Mouse (Mus musculus): ENCODE results near the gene Llgl1. TPM values are rescaled to one million over a fixed set of nuclear protein-coding genes. Genes with fewer than 3 reads are reported as not detected.

The Llgl1 gene
- total RNA-seq (2021), result 10 to 100 TPM; 43.0 to 43.3 TPM
- long read RNA-seq, experiment 1, full-length matches to known transcripts, result 13 of 50 reads
- long read RNA-seq, experiment 1, partial matches to known transcripts, result 12 of 50 reads
- long read RNA-seq, experiment 1, other reads (novel, unspliced or antisense), result 25 of 50 reads
- long read RNA-seq, experiment 2, full-length matches to known transcripts, result 20 of 62 reads
- long read RNA-seq, experiment 2, partial matches to known transcripts, result 18 of 62 reads
- long read RNA-seq, experiment 2, other reads (novel, unspliced or antisense), result 24 of 62 reads

DNA sequence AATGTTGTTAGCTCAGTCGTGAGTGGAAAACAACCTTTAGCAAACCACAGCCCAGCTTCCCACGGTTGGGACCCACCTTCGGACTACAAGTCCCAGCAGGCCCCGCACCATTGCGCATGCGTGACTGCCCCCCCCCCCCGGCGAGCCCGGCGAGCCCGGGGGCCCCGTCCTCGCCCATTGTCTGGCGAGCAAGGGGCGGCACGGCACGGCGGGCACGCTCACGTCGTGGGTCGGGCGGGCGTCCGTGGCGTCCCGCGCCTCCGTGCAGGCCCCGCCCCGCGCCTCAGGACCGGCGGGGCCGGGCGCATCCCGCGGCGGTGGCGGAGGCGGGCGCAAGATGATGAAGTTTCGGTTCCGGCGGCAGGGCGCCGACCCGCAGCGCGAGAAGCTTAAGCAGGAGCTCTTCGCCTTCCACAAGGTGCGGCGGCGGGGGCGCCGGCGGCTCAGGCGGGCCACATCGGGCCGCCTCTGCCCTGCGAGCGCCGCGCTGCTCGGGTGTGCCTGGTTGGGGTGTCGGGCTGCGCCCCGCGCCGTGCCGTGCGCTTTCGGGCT is at the start of gene Llgl1:
TSS of gene Llgl1 (plus strand) at position 200 of the 552 bp plus-strand sequence.
- no peak for TF ChIP-seq CTCF (conservative IDR thresholded peaks at IDR 0.05)
- Histone ChIP-seq H3K27ac (peak within 1 kb of the TSS; percentile 97), H3K4me3 (peak within 1 kb of the TSS; percentile 91)
- peak; percentile 76 to 81 for DNase-seq (ENCODE audit: low spot score in 2 of 2)

DNA sequence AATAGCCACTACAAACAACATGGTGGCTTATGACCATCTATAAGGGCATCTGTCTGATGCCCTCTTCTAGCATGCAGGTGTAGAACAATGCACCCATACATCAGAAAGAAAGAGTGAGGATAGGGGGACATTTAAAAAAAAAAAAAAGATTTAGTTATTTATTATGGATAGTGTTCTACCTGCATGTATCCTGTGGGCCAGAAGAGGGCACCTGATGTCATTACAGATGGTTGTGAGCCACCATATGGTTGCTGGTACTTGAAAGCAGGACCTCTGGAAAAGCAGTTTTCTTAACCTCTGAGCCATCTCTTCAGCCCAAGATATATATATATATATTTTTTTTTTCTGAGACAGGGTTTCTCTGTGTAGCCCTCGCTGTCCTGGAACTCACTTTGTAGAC is 3.4 kb upstream of the Llgl1 start:
- Histone ChIP-seq H3K4me3 (no peak overlapping the region), H3K27ac (no peak overlapping the region)
- no peak for DNase-seq (ENCODE audit: low spot score in 2 of 2)
- TF ChIP-seq CTCF (conservative IDR thresholded peaks at IDR 0.05), result no peak; the same call in 1 of the 2 replicates

DNA sequence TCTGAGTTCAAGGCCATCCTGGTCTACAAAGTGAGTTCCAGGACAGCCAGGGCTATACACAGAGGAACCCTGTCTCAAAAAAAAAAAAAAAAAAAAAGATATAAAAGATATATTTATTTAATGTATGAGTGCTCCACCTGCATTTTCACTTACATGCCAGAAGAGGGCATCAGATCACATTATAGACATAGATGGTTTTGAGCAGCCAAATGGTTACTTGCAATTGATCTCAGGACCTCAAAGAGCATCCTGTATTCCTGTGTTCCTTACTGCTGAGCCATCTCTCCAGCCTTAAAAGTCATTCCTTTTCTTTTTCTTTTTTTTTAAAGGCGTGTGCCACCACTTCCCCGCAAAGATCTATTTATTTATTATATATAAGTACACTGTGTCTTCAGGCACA is 2.0 kb upstream of the Llgl1 start:
- DNase-seq (ENCODE audit: low spot score in 2 of 2), result no peak
- TF ChIP-seq CTCF (conservative IDR thresholded peaks at IDR 0.05), result peak; percentile 77
- Histone ChIP-seq H3K27ac (no peak overlapping the region), H3K4me3 (no peak overlapping the region)

DNA sequence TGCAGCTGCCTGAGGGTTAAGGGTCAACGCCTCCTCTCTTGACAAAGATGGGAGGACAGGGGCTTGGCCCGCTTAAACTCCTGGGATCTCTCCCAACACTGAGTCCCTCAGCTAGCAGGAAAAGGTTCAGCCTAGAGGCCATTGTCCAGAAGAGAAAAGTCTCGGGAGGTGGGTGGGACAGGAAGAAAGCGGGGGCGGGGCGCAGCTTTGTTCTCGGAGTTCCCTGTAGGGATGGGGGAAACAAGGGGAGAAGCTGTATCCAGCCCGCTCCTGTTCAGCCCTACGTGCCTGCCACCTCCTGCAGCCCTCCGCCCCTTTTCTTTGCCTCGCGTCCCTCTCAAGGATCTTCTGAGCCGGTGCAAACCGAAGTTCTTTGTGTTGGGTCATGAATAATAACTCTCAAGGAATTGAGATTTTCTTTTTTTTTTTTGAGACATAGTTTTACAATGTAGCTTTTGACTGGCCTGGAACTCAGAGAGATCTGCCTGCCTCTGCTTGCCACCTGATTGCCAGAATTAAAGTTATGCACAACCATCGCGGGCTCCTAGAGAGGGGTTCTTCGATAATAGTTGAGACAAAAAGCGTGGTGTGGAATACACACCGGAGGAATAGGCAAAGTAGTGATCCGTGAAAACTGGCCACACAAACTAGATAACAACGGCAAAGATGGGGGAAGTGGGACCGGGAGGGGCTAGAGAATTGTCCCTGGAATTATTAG is 558 bp upstream of the Llgl1 start:
- H3K4me3 ChIP-seq, result peak overlapping the region; percentile 91
- DNase-seq (ENCODE audit: low spot score in 2 of 2), result peak in 1 of 2 experiments; percentile 31
- no peak; the same call in 1 of the 2 replicates for TF ChIP-seq CTCF (conservative IDR thresholded peaks at IDR 0.05)
- peak overlapping the region; percentile 97 for H3K27ac ChIP-seq

DNA sequence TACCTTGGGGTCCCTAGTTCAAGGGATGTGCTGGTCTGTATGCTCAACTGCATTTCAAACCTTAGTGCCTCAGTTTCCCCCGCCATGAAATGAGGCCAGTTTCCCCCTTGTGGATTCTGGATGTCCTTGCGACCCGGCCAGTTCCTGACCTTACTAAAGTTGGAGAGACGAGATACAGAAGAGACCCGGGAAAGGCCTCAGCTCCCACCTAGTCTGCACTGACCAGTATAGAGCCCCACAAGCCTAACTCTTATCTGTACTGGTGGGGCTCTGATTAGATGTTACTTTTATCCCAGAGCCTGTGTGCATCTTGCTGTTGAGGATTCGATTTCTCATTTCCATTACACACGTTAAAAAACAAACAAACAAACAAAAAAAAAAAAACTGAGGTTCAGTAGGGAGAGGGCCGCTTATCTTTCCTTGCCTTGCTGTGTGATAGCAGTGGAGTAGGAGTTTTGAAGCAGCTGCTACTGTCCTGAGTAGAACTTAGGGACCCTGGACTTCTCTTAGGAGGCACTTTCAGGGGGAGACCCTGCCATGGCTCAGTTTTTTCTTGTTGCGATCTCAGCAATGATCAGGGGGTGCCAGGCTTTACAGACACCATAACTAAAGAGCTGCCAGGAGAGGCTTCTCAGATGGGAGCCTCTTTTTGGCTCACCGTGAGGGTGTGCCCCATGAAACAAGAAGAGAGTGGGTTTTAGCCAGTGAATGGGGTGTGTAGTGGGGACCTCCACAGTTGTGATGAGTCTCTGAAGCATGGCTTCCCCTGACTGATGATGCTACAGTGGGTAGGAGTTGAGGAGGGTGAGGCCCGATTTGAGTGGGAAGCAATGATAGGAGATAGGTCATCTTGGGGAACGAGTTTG is 1.0 kb downstream of the Llgl1 start:
- Histone ChIP-seq H3K4me3 (peak overlapping the region; percentile 91), H3K27ac (peak overlapping the region; percentile 97)
- DNase-seq (ENCODE audit: low spot score in 2 of 2), result no peak
- no peak for TF ChIP-seq CTCF (conservative IDR thresholded peaks at IDR 0.05)

DNA sequence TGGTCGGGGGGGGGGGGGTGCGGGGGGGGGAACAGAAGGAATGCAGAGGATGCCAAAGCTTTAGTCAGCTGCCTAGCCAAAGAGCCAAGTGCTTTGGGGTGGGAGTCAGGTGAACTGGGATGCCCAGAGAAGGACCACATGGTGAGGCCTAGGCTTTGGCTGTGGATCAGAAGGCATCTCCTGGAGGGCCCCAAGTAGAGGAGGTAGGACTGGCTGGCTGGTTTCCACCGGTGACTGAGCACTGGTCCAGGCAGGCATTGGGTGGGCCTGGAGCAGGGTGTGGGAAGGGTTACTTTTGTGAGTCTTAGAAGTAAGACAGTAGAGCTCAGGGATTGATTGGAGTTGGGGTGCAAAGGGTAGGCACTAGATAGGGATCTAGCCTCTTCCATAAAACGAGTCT is 2.1 kb downstream of the Llgl1 start:
- DNase-seq (ENCODE audit: low spot score in 2 of 2), result no peak
- Histone ChIP-seq H3K4me3 (no peak overlapping the region), H3K27ac (peak overlapping the region; percentile 79; the same call in 1 of the 2 replicates)
- no peak for TF ChIP-seq CTCF (conservative IDR thresholded peaks at IDR 0.05)

DNA sequence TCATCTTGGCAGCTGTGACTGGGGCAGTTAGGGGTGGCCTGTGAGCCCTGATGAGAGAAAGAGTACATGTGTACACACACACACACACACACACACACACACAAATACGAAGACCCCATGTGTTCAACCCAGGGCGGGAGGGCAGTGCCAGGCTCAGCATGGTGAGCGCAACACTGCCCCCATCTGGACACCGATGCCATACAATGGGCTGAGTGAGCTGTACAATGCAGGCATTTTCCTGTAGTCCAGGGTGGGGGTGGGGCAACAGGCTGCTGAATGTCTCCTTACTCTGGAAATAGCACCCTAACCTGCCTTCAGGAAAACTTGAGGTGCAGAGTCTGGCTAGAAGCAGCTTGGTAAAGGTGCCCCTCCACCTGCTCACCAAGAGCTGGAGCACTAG is 3.6 kb downstream of the Llgl1 start:
- peak; percentile 75 for TF ChIP-seq CTCF (conservative IDR thresholded peaks at IDR 0.05)
- H3K27ac ChIP-seq, result peak overlapping the region; percentile 83
- DNase-seq (ENCODE audit: low spot score in 2 of 2), result peak; percentile 70 to 76
- no peak overlapping the region for H3K4me3 ChIP-seq

DNA sequence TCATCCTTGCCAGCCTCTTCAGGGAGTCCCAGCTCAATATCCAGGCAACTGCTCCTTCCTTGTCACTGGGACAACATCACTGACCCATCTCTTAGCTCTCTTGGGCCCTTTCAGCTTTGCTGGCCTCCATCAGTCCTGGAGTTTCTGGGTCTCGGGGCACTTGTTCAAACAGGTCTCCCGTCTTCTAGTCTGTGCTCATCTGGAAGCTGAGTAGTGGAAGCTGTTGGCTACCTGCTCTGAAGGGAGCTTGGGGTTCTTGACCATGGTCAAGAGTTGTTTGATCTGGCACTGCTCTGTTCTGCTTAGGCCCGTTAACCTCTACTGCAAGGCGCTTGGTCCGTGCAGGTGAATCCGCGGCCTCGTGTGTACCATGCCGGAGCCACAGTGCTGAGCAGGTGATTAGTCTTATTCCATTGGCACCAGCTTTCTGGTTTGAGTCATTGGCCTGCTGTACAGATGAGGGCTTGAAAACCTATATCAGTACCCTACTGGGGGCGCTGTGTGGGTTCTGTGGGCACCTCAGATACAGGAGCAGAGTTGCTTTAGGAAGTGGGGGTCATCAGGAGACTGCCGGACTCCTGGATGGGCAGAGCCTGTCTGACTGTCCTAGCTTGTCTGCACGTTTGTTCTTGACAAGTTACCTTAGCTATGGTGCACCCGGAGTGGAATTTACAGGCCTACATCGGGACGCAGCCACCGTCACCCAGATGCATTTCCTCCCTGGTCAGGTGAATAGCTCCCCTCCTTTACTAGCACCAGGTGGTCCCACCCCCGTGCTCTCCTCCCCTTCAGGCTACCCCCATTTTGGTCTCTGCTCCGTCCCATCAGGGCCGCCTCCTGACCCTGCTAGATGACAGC is 4.7 kb downstream of the Llgl1 start:
- H3K4me3 ChIP-seq, result no peak overlapping the region
- H3K27ac ChIP-seq, result peak overlapping the region; percentile 83
- TF ChIP-seq CTCF (conservative IDR thresholded peaks at IDR 0.05), result no peak
- no peak for DNase-seq (ENCODE audit: low spot score in 2 of 2)

DNA sequence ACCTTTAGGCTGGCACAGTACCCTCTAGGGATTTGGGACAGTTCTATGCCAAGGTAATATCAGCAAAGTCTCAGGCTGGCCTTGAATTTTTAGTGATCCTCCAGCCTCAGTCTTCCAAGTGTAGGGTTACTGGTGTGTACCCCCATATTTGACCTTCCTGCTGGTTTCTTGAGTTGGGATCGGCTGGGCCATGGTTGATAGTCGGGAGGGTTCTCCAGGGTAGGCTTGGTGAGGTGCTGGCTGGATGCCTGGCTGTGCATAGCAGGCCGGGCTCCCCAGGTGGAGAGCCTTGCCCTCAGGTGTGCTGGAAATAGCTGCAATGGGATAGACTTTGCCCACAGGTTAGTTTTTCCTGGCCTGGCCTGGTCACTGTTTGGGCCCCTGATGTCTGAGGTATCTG is 5.7 kb downstream of the Llgl1 start:
- Histone ChIP-seq H3K4me3 (no peak overlapping the region), H3K27ac (peak overlapping the region; percentile 83; the same call in 1 of the 2 replicates)
- no peak for TF ChIP-seq CTCF (conservative IDR thresholded peaks at IDR 0.05)
- peak in 1 of 2 experiments; percentile 9 for DNase-seq (ENCODE audit: low spot score in 2 of 2)

DNA sequence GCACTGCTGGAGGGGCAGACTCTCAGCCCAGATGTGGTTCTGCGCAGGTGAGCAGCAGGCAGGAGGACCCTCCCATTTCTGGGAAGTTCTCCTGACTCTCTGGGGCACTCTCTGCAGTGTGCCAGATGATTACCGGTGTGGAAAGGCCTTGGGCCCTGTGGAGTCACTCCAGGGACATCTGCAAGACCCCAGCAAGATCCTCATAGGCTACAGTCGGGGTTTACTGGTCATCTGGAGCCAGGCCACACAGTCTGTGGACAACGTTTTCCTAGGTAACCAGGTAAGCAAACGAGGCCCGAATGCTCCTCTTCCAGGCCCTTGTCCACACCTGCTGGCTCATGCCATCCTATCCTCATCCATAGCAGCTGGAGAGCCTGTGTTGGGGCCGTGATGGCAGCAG is 6.6 kb downstream of the Llgl1 start:
- Histone ChIP-seq H3K4me3 (no peak overlapping the region), H3K27ac (peak overlapping the region; percentile 75; the same call in 1 of the 2 replicates)
- peak in 1 of 2 experiments; percentile 9 for DNase-seq (ENCODE audit: low spot score in 2 of 2)
- TF ChIP-seq CTCF (conservative IDR thresholded peaks at IDR 0.05), result no peak

DNA sequence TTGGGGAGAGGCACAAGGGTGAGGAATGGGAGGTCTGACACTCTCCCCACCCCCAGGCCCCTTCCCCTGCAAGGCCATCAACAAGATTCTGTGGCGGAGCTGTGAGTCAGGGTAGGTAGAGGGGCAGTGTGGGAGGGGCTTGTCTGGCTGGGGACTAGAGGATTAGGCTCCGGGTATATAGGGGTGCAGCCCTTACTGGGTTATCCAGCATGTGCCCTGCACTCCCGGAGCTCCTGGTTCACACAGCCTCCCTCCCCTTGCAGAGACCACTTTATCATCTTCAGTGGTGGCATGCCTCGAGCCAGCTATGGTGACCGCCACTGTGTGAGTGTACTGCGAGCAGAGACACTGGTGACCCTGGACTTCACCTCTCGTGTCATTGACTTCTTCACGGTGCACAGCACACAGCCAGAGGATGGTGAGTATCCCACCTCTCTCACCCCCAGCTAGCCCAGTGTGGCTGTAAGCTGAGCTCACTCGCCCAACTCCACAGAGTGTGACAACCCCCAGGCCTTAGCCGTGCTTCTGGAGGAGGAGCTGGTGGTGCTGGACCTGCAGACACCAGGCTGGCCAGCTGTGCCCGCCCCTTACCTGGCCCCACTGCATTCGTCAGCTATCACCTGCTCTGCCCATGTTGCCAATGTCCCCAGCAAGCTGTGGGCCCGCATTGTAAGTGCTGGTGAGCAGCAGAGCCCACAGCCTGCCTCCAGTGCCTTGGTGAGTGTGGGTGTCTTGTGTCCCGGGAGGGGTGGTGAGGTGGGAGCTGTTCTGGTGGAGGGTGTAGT is 7.4 kb downstream of the Llgl1 start:
- TF ChIP-seq CTCF (conservative IDR thresholded peaks at IDR 0.05), result no peak
- peak overlapping the region; percentile 75 for H3K27ac ChIP-seq
- H3K4me3 ChIP-seq, result no peak overlapping the region
- DNase-seq (ENCODE audit: low spot score in 2 of 2), result peak in 1 of 2 experiments; percentile 17
